Mouse (Mus musculus) kidney, adult 9 months (tissue): Measurements from ENCODE around the gene Lurap1.
A peak's percentile ranks its signal among the peaks of the same experiment; 100 is the strongest.

Experiments used
- DNase-seq: peaks from one replicate; pipeline ENCODE4 v3.0.0; 2022

Lurap1 gene

DNA sequence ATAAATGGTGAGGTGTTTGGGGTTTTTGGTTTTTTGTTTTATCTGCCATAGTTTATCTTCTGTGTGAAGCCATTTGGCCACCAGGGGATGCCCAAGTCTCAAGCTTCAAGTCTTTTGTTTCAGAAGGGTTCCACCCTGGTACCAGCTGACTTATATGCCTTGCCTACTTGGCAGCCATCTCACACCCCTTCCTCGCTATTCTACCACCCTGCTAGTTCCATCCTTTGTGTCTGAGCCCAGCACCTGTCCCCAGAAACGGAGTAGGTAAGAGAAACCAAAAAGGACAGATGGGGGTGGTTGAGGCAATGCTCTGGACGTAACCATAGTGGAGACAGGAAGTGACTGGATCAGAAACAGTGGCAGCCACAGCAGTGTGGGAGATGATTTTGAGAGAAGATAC is 8.8 kb upstream of the Lurap1 start:
- no peak for DNase-seq

DNA sequence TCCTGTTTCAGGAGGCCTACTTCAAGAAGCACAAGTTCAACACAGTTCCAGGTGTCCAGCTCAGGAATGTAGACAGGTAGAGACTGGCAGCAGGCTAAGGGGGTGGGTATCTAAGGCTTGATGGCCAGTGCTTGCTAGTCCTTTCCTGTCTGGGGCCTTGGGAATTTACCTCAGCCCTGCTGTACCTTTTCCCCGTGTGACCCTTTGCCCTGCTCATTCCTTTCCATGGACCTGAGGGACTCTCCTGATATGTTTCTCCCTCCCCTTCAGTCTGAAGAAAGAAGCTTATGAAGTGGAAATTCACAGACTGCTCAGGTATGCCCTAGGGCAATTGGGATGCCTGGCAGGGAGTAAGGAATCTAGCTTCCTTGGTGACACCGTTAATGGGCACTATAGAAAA is 6.7 kb upstream of the Lurap1 start:
- DNase-seq: peak; percentile 61

DNA sequence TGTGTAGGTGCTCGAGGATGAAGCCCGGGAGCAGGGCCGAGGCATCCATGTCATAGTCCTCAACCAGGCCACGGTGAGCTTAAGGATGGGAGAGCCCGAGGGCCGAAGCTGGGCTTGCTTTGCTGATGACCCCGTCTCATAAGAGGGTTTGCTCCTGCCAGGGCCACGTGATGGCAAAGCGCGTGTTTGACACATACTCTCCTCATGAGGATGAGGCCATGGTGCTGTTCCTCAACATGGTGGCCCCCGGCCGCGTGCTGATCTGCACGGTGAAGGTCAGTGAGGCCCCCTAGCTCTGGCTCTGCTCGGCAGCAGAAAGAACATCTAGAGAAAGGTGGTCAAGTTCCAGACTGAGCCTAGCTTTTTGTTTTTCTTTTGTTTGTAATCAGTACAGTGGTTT is 1.6 kb upstream of the Lurap1 start:
- DNase-seq: no peak

DNA sequence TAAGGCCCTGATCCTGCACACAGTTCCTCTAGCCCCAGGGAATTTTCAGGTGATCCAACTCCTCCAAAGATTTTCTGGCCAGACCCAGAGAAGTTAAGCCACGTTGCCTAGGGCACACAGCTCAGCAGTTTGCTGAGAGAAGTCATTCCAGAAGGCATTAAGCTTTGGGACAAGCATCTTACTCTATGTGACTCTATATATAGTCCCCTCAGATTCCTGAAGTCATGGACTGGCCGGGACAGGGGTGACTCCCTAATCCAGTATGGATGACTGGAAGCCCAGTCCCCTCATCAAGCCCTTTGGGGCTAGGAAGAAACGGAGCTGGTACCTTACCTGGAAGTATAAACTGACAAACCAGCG is 296 bp downstream of the Lurap1 start:
- no peak for DNase-seq

DNA sequence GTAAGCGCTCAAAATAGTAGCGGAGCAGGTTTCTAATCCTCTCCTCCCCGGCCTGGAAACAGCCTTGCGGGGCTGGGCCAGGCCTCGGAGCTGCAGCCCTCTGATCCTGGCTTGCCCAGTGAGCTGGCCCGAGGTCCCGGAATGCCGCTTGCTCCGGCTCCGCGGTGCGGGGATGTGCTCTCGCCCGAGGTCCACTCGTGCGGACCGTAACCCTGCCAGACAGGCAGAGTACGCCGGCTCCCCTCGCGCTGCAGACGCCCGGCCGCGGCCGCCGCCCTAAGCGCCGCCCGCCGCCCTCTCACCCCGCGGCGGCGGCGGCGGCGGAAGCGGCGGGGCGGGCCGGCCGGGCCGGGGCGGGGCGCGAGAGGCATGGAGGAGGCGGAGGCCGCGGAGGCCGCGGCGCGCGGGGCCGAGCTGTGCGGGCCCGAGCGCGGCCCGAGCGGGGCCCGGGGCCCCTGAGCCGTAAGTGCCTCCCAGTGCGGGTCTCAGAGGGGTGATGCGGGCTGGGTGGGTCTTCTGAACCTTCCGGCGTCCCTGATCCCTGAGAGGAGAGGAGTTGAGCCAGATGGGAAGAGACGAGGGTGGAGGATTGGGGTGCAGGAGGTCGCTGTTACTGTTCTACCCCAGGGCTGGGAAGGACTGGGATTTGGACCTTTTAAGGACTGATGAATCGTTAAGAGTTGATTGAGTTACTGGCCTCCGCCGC is 829 bp downstream of the Lurap1 start:
- DNase-seq: peak; percentile 54

DNA sequence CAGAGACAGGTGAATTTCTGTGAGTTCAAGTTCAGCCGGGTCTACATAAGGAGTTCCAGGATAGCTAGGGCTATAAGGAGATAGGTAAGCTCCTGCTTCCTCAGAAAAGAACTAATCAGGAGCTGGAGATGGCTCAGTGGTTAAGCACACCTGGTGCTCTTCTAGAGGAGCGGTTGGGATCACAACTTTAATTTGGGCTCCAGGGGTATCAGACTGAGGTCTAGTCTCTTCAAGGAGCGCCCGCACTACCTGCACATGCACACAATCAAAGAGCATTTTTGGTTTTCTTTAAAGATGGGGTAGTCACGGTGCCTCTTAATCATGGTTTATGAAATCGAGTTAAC is 1.4 kb downstream of the Lurap1 start:
- no peak for DNase-seq

DNA sequence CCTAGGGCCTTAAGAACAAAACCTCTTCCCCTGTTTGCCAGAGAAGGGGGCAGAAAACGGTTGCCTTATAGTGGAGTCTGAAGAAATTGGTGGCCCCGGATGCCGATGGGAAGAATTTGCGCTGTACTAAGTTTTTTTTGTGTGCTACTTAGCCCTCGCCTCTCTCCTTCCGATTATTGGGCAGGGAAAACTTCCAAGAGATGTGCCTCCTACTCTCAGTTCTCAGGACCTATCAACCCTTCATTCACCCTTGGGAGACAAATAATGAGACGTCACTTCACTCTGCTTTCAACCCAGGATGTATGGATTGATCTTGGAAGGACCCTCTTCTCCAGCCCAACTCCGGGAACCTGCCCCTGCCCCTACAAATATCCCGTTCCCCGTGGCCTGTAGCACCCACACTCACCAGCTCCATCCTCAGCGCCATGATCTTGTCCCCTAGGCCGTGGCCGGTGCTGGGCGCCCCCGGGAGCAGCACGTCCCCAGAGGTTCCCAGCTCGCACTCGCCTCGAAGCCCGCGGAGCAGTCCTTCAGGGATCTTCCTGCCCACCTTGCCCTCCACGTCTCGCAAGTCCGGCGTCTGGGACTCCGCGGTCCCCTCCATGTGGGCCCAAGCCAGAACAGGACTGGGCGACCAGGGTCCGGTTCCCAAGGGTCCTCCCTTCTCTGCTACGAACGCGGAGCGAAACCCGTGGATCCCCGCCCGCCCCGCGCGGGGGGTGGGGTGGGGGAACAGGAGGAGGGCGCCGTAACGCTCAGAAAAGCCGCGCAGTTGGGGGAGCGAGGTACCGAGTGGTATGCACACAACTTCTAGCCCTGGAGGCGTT is 7.0 kb downstream of the Lurap1 start:
- DNase-seq: peak; percentile 58

DNA sequence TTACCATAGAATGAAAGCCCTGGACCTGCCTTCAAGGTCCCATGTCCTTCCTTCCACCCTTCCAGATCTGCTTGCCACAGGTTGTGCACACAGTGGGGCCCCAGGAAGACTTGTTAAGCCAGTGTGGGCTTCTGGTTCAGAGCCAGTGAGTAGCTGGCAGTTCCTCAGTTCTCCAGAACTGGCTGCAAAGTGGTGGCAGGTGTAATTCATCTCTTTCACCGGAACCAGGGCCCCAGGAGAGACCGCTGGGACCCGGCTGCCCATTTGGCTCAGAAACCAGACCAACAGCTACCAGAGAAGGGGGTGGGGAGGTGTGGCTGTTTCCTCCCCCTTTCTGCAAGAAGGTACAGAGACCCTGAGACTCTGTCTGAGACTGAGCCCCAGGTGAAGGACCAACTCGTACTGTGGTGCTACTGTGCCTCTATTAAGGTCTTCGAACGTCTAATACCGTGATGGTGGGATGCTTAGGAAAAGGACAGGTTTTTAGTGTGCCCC is 7.8 kb downstream of the Lurap1 start:
- peak; percentile 60 for DNase-seq

DNA sequence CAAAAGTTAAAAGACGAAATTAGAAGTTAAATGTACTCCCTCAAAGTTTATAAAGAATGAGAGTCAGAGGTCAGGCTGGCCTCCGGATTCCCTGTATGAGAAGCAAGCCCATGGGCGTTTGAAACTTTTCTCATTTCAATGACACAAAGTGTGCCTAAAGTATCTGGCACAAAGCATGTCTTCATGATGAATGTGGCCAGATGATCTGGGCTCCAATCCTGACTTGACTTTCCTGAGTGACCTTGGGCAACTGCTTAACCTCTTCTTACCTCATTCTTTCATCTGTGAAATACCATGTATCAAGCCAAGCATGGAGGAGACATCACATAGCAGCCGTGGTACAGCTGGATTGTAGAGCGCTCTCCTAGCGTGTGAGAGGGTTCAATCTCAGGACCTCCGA is 8.9 kb downstream of the Lurap1 start:
- peak; percentile 41 for DNase-seq

DNA sequence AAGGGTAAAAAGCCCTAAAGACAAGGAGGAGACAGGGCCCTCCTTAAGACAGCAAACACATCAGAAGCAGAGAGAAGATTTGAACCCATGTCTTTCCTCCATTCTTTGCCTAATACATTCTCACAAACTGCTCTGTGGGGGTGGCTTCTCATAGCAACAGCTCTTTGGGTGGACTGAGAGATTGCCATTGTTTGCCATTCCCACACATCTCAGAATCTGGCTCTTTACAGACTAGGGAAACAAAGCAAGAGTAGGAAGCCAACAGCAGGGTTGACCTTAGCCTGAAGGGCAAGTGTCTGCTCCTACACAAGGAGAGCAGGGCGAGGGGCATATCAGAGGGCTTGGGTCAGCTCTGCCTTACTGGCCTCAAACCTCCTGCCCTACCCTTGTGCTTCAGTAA is 9.4 kb downstream of the Lurap1 start:
- no peak for DNase-seq

DNA sequence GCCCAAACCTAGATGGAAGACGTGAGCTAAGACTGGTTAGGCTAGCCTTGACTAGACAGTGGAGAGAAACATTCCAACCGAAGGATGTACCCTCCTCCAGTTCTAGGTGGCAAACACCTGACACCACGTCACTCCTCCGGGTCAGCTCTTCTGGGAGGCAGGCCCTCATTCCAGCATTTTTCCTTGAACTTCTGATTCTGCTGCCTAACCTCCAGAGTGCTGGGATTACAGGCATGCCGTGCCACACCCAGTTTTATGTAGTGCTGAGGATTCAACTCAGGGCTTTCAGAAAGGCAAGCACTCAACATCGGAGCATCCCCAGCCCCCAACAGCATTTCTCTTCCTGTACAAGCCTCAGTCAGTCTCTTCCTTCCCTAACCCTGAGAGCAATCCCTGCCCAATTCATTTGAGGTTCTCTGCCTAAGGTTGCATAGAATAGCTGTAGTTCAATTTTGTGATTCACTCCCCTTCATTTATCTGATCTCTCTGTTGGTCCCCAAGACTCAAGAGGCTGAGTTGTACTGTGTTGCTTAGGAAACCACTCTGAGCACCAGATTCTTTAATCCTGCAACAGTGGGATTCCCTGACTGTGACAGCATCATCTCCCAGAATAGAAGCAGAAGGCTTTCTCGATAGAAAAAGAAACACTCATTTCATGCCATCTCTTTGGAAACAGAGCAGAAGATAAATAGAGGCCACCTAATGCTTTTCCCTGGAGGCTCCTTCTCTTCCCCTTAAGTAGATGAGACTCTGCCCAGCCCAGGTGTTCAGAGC is 10.2 kb downstream of the Lurap1 start:
- no peak for DNase-seq

DNA sequence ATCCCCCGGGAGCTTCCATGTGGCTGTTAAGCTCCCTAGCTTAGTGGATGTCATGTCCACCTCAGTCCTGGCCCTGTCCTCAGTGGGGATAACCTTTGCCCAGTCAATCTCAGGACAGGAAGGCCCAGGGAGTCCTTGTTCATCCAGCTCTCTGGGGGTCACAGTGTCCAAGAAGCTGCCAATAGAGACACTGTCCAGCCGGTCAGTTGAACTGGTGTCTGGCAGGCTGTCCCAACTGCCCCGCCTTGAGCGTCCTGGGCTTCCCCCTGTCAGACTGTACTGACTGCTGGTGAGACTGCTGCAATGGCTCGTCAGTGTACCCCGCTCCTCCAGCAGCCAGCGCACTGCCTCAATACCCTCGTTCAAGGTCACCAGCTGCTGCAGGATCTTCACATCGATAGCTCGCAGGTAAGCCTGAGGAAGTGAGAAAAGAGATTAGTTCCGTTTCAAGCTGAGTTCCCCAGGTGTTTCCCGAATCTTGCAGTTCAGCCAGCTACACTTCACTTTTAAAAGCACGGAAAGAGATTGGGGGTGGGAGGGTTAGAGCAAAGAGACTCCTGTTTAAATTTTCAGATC is 13.6 kb downstream of the Lurap1 start:
- DNase-seq: no peak

DNA sequence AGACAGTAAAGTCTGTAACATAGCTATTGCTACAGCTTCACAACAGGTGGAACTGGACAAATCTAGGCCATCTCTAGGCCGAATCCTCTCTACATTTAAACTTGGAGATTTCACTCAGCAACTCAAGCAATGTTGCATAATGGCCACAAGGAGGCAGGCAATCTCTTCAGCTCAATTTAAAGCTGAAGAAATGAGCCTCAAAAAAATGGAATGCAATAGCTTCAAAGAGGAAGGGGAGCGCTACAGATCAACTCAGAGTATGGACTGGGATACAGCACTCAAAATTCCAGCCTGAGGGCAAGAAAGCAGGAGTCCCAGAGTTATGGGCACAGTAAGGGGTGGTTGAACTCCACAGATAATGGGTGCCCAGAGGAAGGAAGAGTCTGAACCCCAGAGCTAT is 16.1 kb downstream of the Lurap1 start:
- peak; percentile 40 for DNase-seq

DNA sequence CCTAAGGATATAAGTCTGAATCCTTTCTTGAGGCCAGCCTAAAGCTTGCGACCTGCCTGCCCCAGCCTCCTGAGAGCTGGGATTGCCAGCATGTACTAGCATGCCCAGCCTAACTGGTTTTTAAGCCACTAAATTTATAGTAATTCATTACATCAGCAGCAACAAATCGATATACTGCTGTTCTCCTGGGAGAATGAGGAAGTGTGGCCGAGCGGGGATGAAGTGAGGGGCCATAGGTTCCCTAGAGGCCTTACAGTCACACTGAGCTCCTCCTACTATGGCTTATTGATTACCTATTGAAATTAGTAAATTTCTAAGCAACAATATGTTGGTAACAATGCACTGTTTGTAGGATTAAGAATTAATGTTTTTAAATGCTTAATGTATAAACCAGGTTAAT is 18.0 kb downstream of the Lurap1 start:
- DNase-seq: no peak

DNA sequence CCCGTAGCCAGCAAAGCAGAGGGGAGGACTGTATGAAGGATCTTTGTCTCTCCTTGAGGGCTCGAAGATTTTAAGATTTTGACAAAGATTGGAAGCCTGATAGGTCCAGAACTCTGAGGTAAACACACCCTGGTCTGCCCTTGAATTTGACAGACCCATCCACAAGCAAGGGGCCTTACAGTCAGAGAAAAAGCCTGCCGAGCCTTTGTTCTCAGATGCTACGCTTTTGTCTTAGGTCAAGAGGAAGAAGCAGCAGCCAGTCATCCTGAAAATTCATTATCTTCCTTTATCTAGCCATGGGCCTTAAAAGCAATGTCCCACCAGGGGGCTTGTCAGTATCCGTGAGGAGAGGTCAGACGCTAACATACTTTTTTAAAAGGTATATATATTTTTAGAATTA is 23.2 kb downstream of the Lurap1 start:
- no peak for DNase-seq

DNA sequence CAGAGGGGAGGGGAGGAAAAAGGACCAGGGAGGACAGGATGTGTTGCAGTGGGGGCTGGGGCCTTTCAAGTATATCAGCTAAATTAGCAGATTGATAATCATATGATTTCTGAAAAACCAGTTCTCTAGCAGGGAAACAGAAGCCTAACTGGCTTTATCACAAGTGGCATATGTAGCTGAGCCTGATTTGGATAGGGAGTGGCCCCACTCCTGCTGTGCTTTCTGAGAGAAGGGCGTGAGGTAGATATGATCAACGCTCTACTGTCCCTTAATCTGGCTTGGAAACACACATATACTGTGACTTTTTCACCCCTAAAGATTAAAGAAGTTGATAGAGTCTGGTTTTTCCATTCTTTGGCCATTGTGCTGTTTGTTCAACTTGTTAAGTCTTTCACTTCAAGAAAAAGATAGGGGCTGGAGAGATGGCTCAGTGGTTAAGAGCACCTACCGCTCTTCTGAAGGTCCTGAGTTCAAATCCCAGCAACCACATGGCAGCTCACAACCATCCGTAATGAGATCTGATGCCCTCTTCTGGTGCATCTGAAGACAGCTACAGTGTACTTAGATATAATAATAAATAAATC is 25.2 kb downstream of the Lurap1 start:
- no peak for DNase-seq

DNA sequence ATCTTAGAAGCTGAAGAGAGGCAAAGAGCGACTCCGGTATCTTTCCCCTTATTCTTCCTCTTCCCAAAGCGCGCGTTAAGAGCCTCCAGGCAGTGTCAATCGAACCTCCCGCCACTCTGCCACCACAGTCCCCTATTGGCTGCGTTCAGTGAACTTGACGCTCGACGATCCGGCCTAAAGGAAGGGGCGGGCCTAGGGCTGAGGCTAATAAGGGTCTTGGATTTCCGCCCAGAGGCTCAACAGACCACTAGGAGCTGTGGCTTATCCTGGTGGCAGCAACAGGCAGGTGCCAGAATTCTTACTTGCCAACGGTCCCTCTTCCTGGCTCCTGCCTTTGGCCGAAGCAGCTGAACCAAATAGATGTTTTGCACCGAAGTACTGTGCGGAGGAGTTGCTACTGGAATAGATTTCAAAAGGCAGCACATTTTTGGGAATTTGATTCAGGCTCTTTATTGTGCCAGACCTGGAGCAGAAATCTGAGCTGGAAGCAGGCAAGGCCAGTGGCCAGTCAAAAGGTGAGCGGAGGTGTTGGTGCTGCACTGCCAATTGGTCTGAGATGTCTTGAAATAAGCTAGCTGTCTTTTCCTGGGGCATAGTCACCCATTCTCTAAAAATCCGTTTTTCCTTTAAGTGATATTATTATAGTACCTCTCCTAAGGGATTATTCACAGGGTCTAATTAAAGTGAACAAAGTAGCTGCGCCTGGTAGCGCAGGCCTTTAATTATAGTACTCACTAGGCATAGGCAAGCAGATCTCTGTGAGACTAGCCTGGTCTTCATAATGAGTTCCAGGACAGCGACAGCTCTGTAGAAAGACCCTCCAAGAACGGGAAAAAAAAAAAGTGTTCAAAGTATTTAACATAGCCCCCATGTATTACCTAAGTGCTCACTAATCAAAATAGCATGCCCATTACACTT is 27.3 kb downstream of the Lurap1 start, which contains the start of the genes Rad54l and Pomgnt1:
Gene Rad54l (minus strand): TSS at position 89 of the 918 bp plus-strand sequence.
Gene Pomgnt1 (plus strand): TSS at position 239 of the 918 bp plus-strand sequence.
- peak; percentile 81 for DNase-seq

DNA sequence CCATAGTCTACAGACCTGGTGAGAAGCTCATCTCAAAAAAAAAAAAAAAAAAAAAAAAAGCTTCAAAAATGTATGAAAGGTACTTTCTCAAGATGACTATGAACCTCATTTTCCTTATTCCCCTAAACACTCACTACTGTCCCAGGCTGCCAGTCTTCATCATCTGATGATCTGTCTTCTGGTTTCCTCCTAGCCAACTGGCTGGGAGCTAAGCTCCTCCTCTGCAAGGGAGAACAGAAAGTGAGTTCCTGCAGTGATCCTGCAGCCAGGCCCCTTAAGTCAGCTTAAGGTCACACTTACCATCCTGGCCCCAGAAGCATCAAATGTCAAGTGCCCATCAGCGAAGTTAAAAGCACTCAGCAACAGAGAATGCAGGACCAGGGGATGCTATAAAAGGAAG is 28.4 kb downstream of the Lurap1 start:
- DNase-seq: no peak

DNA sequence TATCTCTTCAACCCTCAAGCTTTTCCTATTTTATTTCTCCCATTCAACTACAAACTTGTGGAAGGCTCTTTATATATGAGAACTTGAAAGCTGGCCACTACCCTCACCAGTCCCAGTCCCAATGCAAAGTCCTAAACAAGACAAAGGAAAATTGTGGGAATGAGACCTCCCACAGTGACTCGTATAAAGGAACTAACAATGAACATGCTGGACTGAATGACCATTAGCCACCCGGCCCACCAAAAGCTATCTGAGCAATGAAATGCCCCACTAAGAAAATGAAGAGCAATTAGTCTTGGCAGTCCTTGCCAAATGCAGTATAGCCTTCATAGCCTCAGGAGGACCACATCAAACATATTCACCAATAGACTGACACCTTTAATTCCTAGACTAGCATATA is 39.7 kb downstream of the Lurap1 start:
- no peak for DNase-seq

DNA sequence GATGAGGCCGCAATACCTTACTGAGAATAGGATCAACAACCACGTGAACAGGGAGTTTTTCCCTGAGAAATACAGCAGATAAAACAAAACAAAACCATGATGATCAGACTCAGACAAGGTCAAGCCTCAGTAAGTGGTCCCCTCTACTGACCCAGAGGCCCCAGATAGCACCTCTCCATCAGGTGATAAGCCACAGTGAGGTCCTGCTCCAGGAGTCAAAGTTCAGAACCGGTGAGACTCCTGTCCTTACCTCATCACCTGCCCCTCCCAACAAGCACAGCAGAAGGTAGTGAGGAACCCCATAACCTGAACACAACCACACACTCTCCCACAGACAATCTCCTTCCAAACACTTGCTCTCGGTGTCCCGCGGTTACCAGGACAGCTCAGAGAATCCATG is 40.4 kb downstream of the Lurap1 start:
- DNase-seq: no peak

DNA sequence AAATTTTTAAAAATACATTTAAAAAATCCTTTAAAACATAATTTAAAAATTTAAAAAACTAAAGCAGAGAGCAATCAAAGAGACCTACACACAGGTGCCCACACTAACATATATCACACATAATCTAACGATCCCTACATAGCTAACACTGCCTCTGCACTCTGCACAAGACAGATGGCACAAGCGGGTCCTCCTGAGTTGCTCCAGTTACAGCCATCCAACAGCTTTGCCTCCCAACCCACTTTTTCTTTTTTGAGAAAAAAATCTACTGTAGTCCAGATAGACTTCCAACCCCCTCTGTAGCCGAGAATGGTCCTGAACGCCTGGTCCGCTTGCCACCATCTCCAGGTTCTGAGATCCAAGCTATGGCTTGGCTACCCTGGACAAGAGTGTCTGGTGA is 45.9 kb downstream of the Lurap1 start:
- DNase-seq: no peak

DNA sequence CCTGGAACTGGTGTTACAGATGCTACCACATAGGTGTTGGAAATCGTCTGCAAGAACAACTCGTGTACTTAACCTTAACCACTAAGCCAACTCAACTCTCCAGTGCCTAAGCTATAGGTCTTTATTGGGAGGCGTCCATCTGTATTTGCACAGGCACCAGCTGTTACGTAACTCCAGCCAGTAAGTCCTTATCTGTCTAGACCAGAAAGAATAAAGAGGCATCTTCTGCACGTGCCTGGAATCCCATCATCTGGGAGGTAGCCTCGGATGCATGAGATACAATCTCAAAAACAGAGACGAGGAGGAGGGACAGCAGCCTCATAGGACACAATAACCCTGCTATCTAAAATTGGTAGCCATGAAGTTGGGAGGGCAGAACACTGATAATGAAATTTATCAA is 50.2 kb downstream of the Lurap1 start:
- DNase-seq: no peak
